Mouse (Mus musculus): ENCODE measurements around the gene Tbl1x.

- TF ChIP-seq CTCF (IDR thresholded peaks at IDR 0.05; ENCODE audit: borderline replicate concordance, control insufficient read depth, extremely low read depth, insufficient read depth, low read length, poor library complexity) (no peak), POLR2A (IDR thresholded peaks at IDR 0.05; ENCODE audit: control insufficient read depth, extremely low read depth, insufficient read depth, low read length, poor library complexity) (no peak)
Observed at GRCm38 (mm10) chrX:77509776-77510175, 1.0 kb upstream of the Tbl1x start.

All from thymus, adult 2 months (tissue).